ENCODE assay signal across 7 mouse cellular contexts in genomic region chr7:4723508-4723907, GRCm38 (mm10). TPM values are rescaled to one million over a fixed set of nuclear protein-coding genes. Genes with fewer than 3 reads are reported as not detected.
DNase-seq lines count a peak whose midpoint lies in the region; ATAC-seq and TF ChIP-seq lines count a peak whose summit lies in the region.

No protein-coding gene starts in this region.

- no peak for ATAC-seq in embryonic facial prominence, embryonic 11.5 days (replicated peaks; ENCODE audit: insufficient number of reproducible peaks, low FRiP score, low TSS enrichment, low read depth)
- ATAC-seq in hindbrain, embryonic 16.5 days = peak; percentile 76
- ATAC-seq in liver, embryonic 12.5 days = no peak
- peak; percentile 52; the same call in 1 of the 2 replicates for ATAC-seq in midbrain, postnatal 0 days (ENCODE audit: low FRiP score)
- no peak for ATAC-seq in erythroid progenitor cell, adult 5-6 weeks (replicated peaks; ENCODE audit: low FRiP score, poor library complexity, severe bottlenecking)

- no peaks in the 10 kb centered on the region for H3K9me3 ChIP-seq in embryonic facial prominence, embryonic 11.5 days (replicated peaks; ENCODE audit: control insufficient read depth, low read length)
- H3K9me3 ChIP-seq in hindbrain, embryonic 16.5 days (ENCODE audit: control insufficient read depth, low read length) = no peaks in the 10 kb centered on the region
- H3K9me3 ChIP-seq in liver, embryonic 12.5 days (replicated peaks) = no peaks in the 10 kb centered on the region
- no peaks in the 10 kb centered on the region for H3K9me3 ChIP-seq in midbrain, postnatal 0 days (ENCODE audit: low read length)

- peak; percentile 36 to 54 for DNase-seq in spleen, postnatal 36 days (ENCODE audit: low spot score in 2 of 2)
- no peak for DNase-seq in spleen, adult 12 weeks (ENCODE audit: low spot score)
- peak; percentile 45 for DNase-seq in embryonic facial prominence, embryonic 11.5 days (ENCODE audit: low spot score)
- DNase-seq in midbrain, postnatal 0 days (ENCODE audit: low spot score) = peak; percentile 51

- H3K4me3 ChIP-seq in embryonic facial prominence, embryonic 11.5 days (ENCODE audit: low read depth, low read length) = 0 out of 2 replicates have a peak overlapping the region, but pooled peaks have one; percentile 12
- peak overlapping the region; percentile 23 for H3K4me3 ChIP-seq in hindbrain, embryonic 16.5 days (ENCODE audit: low read length)
- H3K4me3 ChIP-seq in liver, embryonic 12.5 days = peak overlapping the region; percentile 37
- H3K4me3 ChIP-seq in midbrain, postnatal 0 days (ENCODE audit: low read depth, low read length) = peak overlapping the region; percentile 25

- 37% methylated on average over 12 of the region's 12 CpGs for WGBS in embryonic facial prominence, embryonic 11.5 days
- 35% methylated on average over 12 of the region's 12 CpGs for WGBS in hindbrain, embryonic 16.5 days
- 30% methylated on average over 12 of the region's 12 CpGs for WGBS in liver, embryonic 12.5 days (ENCODE audit: insufficient replicate concordance)
- 33% methylated on average over 12 of the region's 12 CpGs for WGBS in midbrain, postnatal 0 days

- no peaks in the 10 kb centered on the region for H3K36me3 ChIP-seq in embryonic facial prominence, embryonic 11.5 days (replicated peaks; ENCODE audit: control insufficient read depth, insufficient read depth, low read depth, low read length)
- no peaks in the 10 kb centered on the region for H3K36me3 ChIP-seq in hindbrain, embryonic 16.5 days (ENCODE audit: control insufficient read depth, insufficient read depth, low read length)
- H3K36me3 ChIP-seq in liver, embryonic 12.5 days = no peaks in the 10 kb centered on the region
- no peaks in the 10 kb centered on the region for H3K36me3 ChIP-seq in midbrain, postnatal 0 days (ENCODE audit: insufficient read depth, low read length)

- H3K27ac ChIP-seq in embryonic facial prominence, embryonic 11.5 days (replicated peaks; ENCODE audit: low read depth, low read length) = no peak overlapping the region
- H3K27ac ChIP-seq in hindbrain, embryonic 16.5 days (ENCODE audit: low read depth, low read length) = no peak overlapping the region
- H3K27ac ChIP-seq in liver, embryonic 12.5 days = no peak overlapping the region
- H3K27ac ChIP-seq in midbrain, postnatal 0 days (ENCODE audit: low read depth, low read length) = no peak overlapping the region

- peak overlapping the region; percentile 25; the same call in 1 of the 2 replicates for H3K4me2 ChIP-seq in embryonic facial prominence, embryonic 11.5 days (ENCODE audit: low read depth, low read length)
- H3K4me2 ChIP-seq in hindbrain, embryonic 16.5 days (ENCODE audit: low read length) = peak overlapping the region; percentile 51
- H3K4me2 ChIP-seq in liver, embryonic 12.5 days = peak overlapping the region; percentile 57
- H3K4me2 ChIP-seq in midbrain, postnatal 0 days (ENCODE audit: low read depth, low read length, poor library complexity, severe bottlenecking) = peak overlapping the region; percentile 50

- no peaks in the 10 kb centered on the region for H3K27me3 ChIP-seq in embryonic facial prominence, embryonic 11.5 days (ENCODE audit: control insufficient read depth, insufficient read depth, low read length)
- no peaks in the 10 kb centered on the region for H3K27me3 ChIP-seq in hindbrain, embryonic 16.5 days (replicated peaks; ENCODE audit: control insufficient read depth, insufficient read depth, low read length)
- H3K27me3 ChIP-seq in liver, embryonic 12.5 days (replicated peaks) = 0 out of 2 replicates have a peak, but pooled peaks cover 12% of the 10 kb centered on the region
- no peaks in the 10 kb centered on the region for H3K27me3 ChIP-seq in midbrain, postnatal 0 days (ENCODE audit: insufficient read depth, low read length)

- no peak for TF ChIP-seq CTCF in midbrain, postnatal 0 days (IDR thresholded peaks at IDR 0.05)

- no peaks in the 10 kb centered on the region for H3K4me1 ChIP-seq in embryonic facial prominence, embryonic 11.5 days (ENCODE audit: control insufficient read depth, insufficient read depth, low read length)
- no peaks in the 10 kb centered on the region for H3K4me1 ChIP-seq in hindbrain, embryonic 16.5 days (ENCODE audit: control insufficient read depth, insufficient read depth, low read depth, low read length)
- peaks cover 14% of the 10 kb centered on the region; the same call in 1 of the 2 replicates for H3K4me1 ChIP-seq in liver, embryonic 12.5 days
- peaks cover 3% of the 10 kb centered on the region; the same call in 1 of the 2 replicates for H3K4me1 ChIP-seq in midbrain, postnatal 0 days (ENCODE audit: insufficient read depth, low read length)

- H3K9ac ChIP-seq in embryonic facial prominence, embryonic 11.5 days (replicated peaks; ENCODE audit: low read length) = no peak overlapping the region
- peak overlapping the region; percentile 35 for H3K9ac ChIP-seq in hindbrain, embryonic 16.5 days (ENCODE audit: low read depth, low read length)
- H3K9ac ChIP-seq in liver, embryonic 12.5 days = no peak overlapping the region
- H3K9ac ChIP-seq in midbrain, postnatal 0 days (replicated peaks; ENCODE audit: low read length, poor library complexity, severe bottlenecking) = peak overlapping the region; percentile 48

RNA-seq across cellular contexts. Expression of gene Tmem150b, which starts 1.5 kb away (rescaled TPM):
- polyA plus RNA-seq in embryonic facial prominence, embryonic 11.5 days (2014; fragmentation: Nextera tagmentation; extraction: Ambion mirVana) = not detected in 2 replicates
- 0.12 and 0.18 TPM in 2 replicates for polyA plus RNA-seq in hindbrain, embryonic 16.5 days (2015; fragmentation: Nextera tagmentation; extraction: Ambion mirVana)
- polyA plus RNA-seq in liver, embryonic 12.5 days (2016; fragmentation: Nextera tagmentation; extraction: Ambion mirVana) = 0.08 and 0.12 TPM in 2 replicates
- not detected in 2 replicates for total RNA-seq in midbrain, postnatal 0 days (2014; rRNA removed)
- 0.23 TPM in 1 of 2 replicates, not detected in the other for polyA plus RNA-seq in midbrain, postnatal 0 days (2015; fragmentation: Nextera tagmentation; extraction: Ambion mirVana)
- total RNA-seq in erythroid progenitor cell, adult 5-6 weeks (2015; ENCODE audit: low replicate concordance) = 1.4 TPM in 1 of 2 replicates, not detected in the other
- 0.68 TPM in 1 of 2 replicates, not detected in the other for total RNA-seq in erythroid progenitor cell, adult 5-6 weeks (2017; ENCODE audit: low replicate concordance)

RNA-seq across cellular contexts. Expression of gene Kmt5c, which starts 16.4 kb away (rescaled TPM):
- 55.7 and 61.6 TPM in 2 replicates for polyA plus RNA-seq in embryonic facial prominence, embryonic 11.5 days (2014; fragmentation: Nextera tagmentation; extraction: Ambion mirVana)
- polyA plus RNA-seq in hindbrain, embryonic 16.5 days (2015; fragmentation: Nextera tagmentation; extraction: Ambion mirVana) = 47.4 and 57.4 TPM in 2 replicates
- polyA plus RNA-seq in liver, embryonic 12.5 days (2016; fragmentation: Nextera tagmentation; extraction: Ambion mirVana) = 79.0 and 79.5 TPM in 2 replicates
- 38.9 and 48.8 TPM in 2 replicates for total RNA-seq in midbrain, postnatal 0 days (2014; rRNA removed)
- polyA plus RNA-seq in midbrain, postnatal 0 days (2015; fragmentation: Nextera tagmentation; extraction: Ambion mirVana) = 33.1 and 35.7 TPM in 2 replicates
- 24.9 and 33.1 TPM in 2 replicates for total RNA-seq in erythroid progenitor cell, adult 5-6 weeks (2015; ENCODE audit: low replicate concordance)
- total RNA-seq in erythroid progenitor cell, adult 5-6 weeks (2017; ENCODE audit: low replicate concordance) = 59.4 and 64.2 TPM in 2 replicates

RNA-seq across cellular contexts. Expression of gene Cox6b2, which starts 29.4 kb away (rescaled TPM):
- 41.6 and 42.1 TPM in 2 replicates for polyA plus RNA-seq in embryonic facial prominence, embryonic 11.5 days (2014; fragmentation: Nextera tagmentation; extraction: Ambion mirVana)
- polyA plus RNA-seq in hindbrain, embryonic 16.5 days (2015; fragmentation: Nextera tagmentation; extraction: Ambion mirVana) = 23.1 and 29.7 TPM in 2 replicates
- polyA plus RNA-seq in liver, embryonic 12.5 days (2016; fragmentation: Nextera tagmentation; extraction: Ambion mirVana) = 152 and 159 TPM in 2 replicates
- total RNA-seq in midbrain, postnatal 0 days (2014; rRNA removed) = 6.8 and 12.1 TPM in 2 replicates
- polyA plus RNA-seq in midbrain, postnatal 0 days (2015; fragmentation: Nextera tagmentation; extraction: Ambion mirVana) = 33.6 and 43.9 TPM in 2 replicates
- 54.1 and 81.8 TPM in 2 replicates for total RNA-seq in erythroid progenitor cell, adult 5-6 weeks (2015; ENCODE audit: low replicate concordance)
- total RNA-seq in erythroid progenitor cell, adult 5-6 weeks (2017; ENCODE audit: low replicate concordance) = 49.8 and 94.9 TPM in 2 replicates

RNA-seq across cellular contexts. Expression of gene Brsk1, which starts 33.1 kb away (rescaled TPM):
- 2.1 and 2.3 TPM in 2 replicates for polyA plus RNA-seq in embryonic facial prominence, embryonic 11.5 days (2014; fragmentation: Nextera tagmentation; extraction: Ambion mirVana)
- 6.8 and 7.1 TPM in 2 replicates for polyA plus RNA-seq in hindbrain, embryonic 16.5 days (2015; fragmentation: Nextera tagmentation; extraction: Ambion mirVana)
- 0.19 and 0.29 TPM in 2 replicates for polyA plus RNA-seq in liver, embryonic 12.5 days (2016; fragmentation: Nextera tagmentation; extraction: Ambion mirVana)
- 202 and 226 TPM in 2 replicates for total RNA-seq in midbrain, postnatal 0 days (2014; rRNA removed)
- 6.9 and 7.2 TPM in 2 replicates for polyA plus RNA-seq in midbrain, postnatal 0 days (2015; fragmentation: Nextera tagmentation; extraction: Ambion mirVana)
- total RNA-seq in erythroid progenitor cell, adult 5-6 weeks (2015; ENCODE audit: low replicate concordance) = not detected in 2 replicates
- not detected in 2 replicates for total RNA-seq in erythroid progenitor cell, adult 5-6 weeks (2017; ENCODE audit: low replicate concordance)

RNA-seq across cellular contexts. Expression of gene Hspbp1, which starts 38.6 kb away (rescaled TPM):
- 102 and 104 TPM in 2 replicates for polyA plus RNA-seq in embryonic facial prominence, embryonic 11.5 days (2014; fragmentation: Nextera tagmentation; extraction: Ambion mirVana)
- 175 and 188 TPM in 2 replicates for polyA plus RNA-seq in hindbrain, embryonic 16.5 days (2015; fragmentation: Nextera tagmentation; extraction: Ambion mirVana)
- polyA plus RNA-seq in liver, embryonic 12.5 days (2016; fragmentation: Nextera tagmentation; extraction: Ambion mirVana) = 90.8 and 95.6 TPM in 2 replicates
- total RNA-seq in midbrain, postnatal 0 days (2014; rRNA removed) = 247 TPM in 2 replicates
- 193 and 199 TPM in 2 replicates for polyA plus RNA-seq in midbrain, postnatal 0 days (2015; fragmentation: Nextera tagmentation; extraction: Ambion mirVana)
- 4.0 and 32.3 TPM in 2 replicates for total RNA-seq in erythroid progenitor cell, adult 5-6 weeks (2015; ENCODE audit: low replicate concordance)
- total RNA-seq in erythroid progenitor cell, adult 5-6 weeks (2017; ENCODE audit: low replicate concordance) = 2.8 and 3.2 TPM in 2 replicates

Comparison
In these comparisons a context has a peak if more than half of its experiments do, and no peak if none do; other contexts are left out.
1. ATAC-seq: peak in hindbrain, embryonic 16.5 days (single experiment) and midbrain, postnatal 0 days (single experiment); none in embryonic facial prominence, embryonic 11.5 days (single experiment), liver, embryonic 12.5 days (single experiment) and erythroid progenitor cell, adult 5-6 weeks (single experiment).
2. H3K9ac ChIP-seq: peak in hindbrain, embryonic 16.5 days (single experiment) and midbrain, postnatal 0 days (single experiment); none in embryonic facial prominence, embryonic 11.5 days (single experiment) and liver, embryonic 12.5 days (single experiment).
3. Peak in every context shown above with its lines, with median percentiles within 50 percentile points of each other: H3K4me2 ChIP-seq and H3K4me3 ChIP-seq.